Mouse (Mus musculus): ENCODE measurements around the gene Olfr706. TPM values are rescaled to one million over a fixed set of nuclear protein-coding genes. Genes with fewer than 3 reads are reported as not detected.
"Not testable (repeated sequence)": the region's sequence is repeated elsewhere in the genome, so short reads cannot be mapped to it uniquely, and the experiment has no call there.

Olfr706 gene
- total RNA-seq (2021), result not detected

DNA sequence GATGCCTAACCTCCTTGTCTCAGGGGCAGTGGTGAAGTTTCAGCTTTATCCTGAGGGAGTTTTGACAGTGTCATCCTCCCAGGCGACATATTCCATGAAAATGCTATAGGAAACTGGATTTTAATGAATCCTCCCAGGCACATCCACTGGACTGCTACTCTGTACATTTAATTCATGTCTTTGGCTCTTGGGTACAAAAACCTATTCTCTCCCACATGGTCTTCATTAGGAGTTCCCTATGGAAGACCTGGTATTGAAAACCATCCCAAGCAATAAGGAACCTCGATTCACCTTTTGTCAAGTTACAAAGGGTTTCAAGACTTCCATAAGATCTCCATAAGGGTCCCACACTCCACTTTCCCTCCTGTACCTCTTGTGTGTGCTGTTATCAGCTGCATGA is at the start of gene Olfr706:
Gene Olfr706, minus strand, starts transcription at position 101 of the 400 bp plus-strand sequence.
- DNase-seq, result no peak

GRCm38 (mm10) chr7:106932119-106932518 is 44.2 kb upstream of the Olfr706 start, which contains the start of gene Olfr709-ps1:
Gene Olfr709-ps1 (minus strand): TSS chr7:106932219.
- no peak for DNase-seq

DNA sequence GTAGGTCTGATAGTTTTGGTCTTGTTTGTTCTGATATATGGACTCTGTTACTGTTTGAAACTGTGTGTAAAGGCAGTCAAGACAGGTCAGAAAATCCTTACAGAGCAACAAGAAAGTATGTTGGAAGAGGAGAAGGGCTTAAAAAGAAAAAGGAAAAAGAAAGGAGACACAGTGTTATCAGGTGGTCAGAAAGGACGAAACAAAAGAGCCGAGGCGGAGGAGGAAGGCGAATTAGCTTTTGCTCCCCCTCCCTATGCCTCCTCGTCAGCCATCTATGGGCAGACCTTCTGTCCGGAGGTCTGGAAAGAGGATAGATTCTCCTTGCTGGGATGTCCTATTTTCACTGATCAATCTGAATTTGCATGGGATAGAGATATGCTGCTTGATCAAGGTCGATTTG is 33.0 kb upstream of the Olfr706 start:
- DNase-seq, result not testable (repeated sequence)

GRCm38 (mm10) chr7:106907676-106908075 is 19.7 kb upstream of the Olfr706 start, which contains the start of gene Olfr1532-ps1:
Gene Olfr1532-ps1 (plus strand): TSS chr7:106908001.
- DNase-seq, result no peak

DNA sequence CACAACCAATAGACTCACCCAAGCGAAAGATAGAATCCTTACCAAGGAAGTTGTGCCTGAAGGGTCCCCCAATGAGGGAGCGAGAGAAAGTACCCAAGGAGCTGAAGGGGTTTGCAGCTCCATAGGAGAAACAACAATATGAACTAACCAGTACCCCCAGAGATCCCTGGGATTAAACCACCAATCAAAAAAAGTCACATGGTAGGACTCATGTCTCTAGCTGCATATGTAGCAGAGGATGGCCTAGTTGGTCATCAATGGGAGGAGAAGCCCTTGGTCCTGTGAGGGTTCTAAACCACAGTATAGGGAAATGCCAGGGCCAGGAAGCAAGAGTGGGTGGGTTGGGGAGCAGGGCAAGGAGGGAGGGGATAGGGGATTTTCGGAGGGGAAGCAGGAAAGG is 13.2 kb upstream of the Olfr706 start, which contains the start of gene Olfr707:
Gene Olfr707, minus strand, starts transcription at position 101 of the 400 bp plus-strand sequence.
- not testable (repeated sequence) for DNase-seq

GRCm38 (mm10) chr7:106876791-106877190 is 11.2 kb downstream of the Olfr706 start, which contains the start of gene Olfr705:
Gene Olfr705 (minus strand): TSS chr7:106876891.
- no peak for DNase-seq

- DNase-seq, result no peak
Observed at GRCm38 (mm10) chr7:106862885-106863284, 25.1 kb downstream of the Olfr706 start, which contains the start of gene Olfr704. Gene Olfr704 (plus strand): TSS chr7:106863185.

DNA sequence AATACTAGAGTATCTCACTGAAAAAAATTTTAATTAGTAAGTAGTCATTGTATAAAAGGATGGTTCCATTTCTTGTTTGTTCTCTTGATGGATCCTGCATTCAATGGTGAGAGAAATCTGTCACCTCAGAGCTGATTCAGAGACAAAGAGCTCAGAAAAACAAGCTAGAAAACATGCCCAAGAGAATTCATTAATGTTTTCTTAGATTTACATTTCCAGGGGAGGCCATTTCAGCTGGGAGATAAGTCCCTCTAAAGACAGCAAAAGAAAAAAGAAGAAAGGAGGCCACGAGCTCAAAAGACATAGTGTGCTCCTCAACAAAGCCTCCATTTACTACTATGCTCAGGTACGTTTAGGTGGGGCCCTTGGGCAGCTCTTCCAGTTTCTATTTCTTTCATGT is 44.9 kb downstream of the Olfr706 start, which contains the start of gene Olfr703:
Gene Olfr703, plus strand, starts transcription at position 301 of the 400 bp plus-strand sequence.
- DNase-seq, result no peak

GRCm38 (mm10) chr7:106833793-106834192 is 54.2 kb downstream of the Olfr706 start, which contains the start of gene Olfr702:
Gene Olfr702 (minus strand): TSS chr7:106833893.
- no peak for DNase-seq

Other genes with a start within 250 kb of the Olfr706 start
- gene Olfr693, start 207.6 kb downstream of the Olfr706 start, total RNA-seq (2021), result not detected
- not detected for gene Olfr694, start 196.3 kb downstream of the Olfr706 start, total RNA-seq (2021)
- gene Olfr695, start 171.8 kb downstream of the Olfr706 start, total RNA-seq (2021), result not detected
- not detected for gene Olfr697, start 145.7 kb downstream of the Olfr706 start, total RNA-seq (2021)
- not detected for gene Olfr698, start 132.8 kb downstream of the Olfr706 start, total RNA-seq (2021)
- gene Olfr699, start 95.0 kb downstream of the Olfr706 start, total RNA-seq (2021), result not detected
- not detected for gene Olfr700, start 79.3 kb downstream of the Olfr706 start, total RNA-seq (2021)
- not detected for gene Olfr701, start 74.0 kb downstream of the Olfr706 start, total RNA-seq (2021)
- not detected for gene Olfr702, start 54.3 kb downstream of the Olfr706 start, total RNA-seq (2021)
- gene Olfr703, start 44.8 kb downstream of the Olfr706 start, total RNA-seq (2021), result not detected
- not detected for gene Olfr704, start 25.0 kb downstream of the Olfr706 start, total RNA-seq (2021)
- not detected for gene Olfr705, start 11.3 kb downstream of the Olfr706 start, total RNA-seq (2021)
- gene Olfr707, start 13.1 kb upstream of the Olfr706 start, total RNA-seq (2021), result not detected
- gene Olfr1532-ps1, start 19.8 kb upstream of the Olfr706 start, total RNA-seq (2021), result not detected
- not detected for gene Olfr709-ps1, start 44.1 kb upstream of the Olfr706 start, total RNA-seq (2021)
- gene Olfr710, start 60.1 kb upstream of the Olfr706 start, total RNA-seq (2021), result not detected
- under 1 TPM in 1 of 2 experiments, not detected in 1; 0.05 TPM for gene Olfr6, start 75.8 kb upstream of the Olfr706 start, total RNA-seq (2021)
- gene Olfr711, start 87.3 kb upstream of the Olfr706 start, total RNA-seq (2021), result not detected
- not detected for gene Olfr2, start 117.9 kb upstream of the Olfr706 start, total RNA-seq (2021)
- not detected for gene Olfr713, start 143.0 kb upstream of the Olfr706 start, total RNA-seq (2021)
- gene Olfr714, start 182.8 kb upstream of the Olfr706 start, total RNA-seq (2021), result not detected
- gene Olfr17, start 205.1 kb upstream of the Olfr706 start, total RNA-seq (2021), result not detected
- gene Olfr715b, start 222.2 kb upstream of the Olfr706 start, total RNA-seq (2021), result not detected
- gene Olfr715, start 242.9 kb upstream of the Olfr706 start, total RNA-seq (2021), result not detected